Mouse (Mus musculus): Measurements from ENCODE around the gene Slc39a2.

Gene Slc39a2

GRCm38 (mm10) chr14:51932092-51933020 lies 39.7 kb downstream of the Slc39a2 start:
- no peak for DNase-seq (ENCODE audit: low spot score)

DNA sequence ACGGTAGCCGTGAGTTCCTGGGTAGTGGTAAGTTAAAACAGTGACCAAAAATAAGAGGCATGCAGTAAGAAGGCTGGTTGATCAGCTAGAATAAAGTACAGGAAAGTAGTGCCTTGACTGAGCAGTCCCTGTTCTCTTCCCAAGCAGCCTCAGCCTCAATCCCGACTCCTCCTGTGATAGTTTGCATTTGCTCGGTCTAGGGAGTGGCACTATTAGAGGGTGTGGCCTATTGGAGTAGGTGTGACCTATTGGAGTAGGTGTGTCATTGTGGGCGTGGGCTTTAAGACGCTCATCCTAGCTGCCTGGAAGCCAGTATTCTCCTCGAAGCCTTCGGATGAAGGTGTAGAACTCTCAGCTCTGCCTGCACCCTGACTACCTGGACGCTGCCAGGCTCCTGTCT lies 46.3 kb downstream of the Slc39a2 start:
- no peak for DNase-seq (ENCODE audit: low spot score)

DNA sequence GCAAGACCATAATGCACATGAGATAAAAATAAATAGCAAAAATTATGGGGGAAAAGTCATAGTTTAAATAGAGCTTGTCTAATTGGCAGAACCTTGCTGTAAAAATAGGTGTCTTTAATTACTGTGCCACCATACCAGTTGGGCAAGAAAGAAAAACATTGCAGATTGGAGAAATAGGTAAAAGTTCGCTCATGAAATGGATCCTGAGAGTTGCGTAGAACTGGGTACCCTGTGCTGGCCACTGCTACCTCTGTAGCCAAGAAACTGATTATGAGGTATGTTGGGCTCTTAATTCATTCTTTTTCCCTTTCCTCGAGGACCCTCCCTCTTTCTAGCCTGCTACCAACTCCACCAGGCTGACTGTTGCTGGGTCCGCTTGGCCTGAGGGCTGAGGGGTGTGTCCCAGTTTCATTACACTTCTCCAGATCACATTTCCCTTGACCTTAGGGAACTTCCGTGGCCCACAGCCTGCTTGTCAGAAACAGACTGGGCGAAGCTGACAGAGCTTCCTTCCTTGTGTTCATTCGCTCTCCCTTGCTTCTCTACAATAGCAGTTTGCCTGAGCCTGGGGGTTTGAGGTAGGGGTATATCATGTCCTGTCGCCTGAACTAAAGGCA lies 48.4 kb downstream of the Slc39a2 start:
- DNase-seq (ENCODE audit: low spot score): no peak

GRCm38 (mm10) chr14:51941577-51941976 lies 48.9 kb downstream of the Slc39a2 start:
- no peak for DNase-seq (ENCODE audit: low spot score)

DNA sequence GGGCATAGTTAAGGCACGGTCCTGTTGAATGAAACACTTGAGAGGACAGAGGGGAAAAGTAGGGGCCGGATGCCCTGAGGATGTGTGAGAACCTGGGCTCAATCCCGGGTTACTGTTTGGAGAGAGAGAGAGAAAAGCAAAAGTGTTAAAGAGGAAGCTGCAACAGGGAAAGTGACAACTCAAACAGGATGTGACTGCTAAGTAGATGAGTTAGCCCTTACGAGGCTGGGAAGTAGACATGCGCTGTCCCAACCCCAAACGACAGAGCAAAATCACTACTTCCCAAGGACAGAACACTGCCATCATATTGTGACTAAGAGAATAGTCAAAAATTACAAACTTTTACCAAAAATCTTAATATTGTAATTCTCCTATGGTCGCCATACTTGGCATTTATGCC lies 49.5 kb downstream of the Slc39a2 start:
- no peak for DNase-seq (ENCODE audit: low spot score)

DNA sequence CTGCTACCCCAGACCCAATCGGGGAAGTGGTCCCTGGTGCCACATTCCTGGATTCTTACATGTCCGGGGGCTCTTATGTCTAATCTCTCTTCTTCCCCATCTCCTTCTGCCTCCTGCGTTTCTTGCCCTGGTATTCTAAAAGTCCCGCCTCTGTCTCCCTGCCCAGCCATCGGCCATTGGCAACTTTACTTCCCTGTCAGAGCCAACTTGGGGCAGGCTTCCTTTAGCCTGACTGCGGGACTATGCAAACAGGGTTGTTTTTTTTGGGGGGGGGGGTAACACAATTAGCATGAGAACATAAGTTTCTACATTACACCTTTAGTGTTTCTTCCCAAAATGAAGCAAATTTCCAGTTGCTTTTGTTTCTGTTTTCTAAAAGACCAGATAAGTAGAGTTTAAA lies 50.6 kb downstream of the Slc39a2 start:
- DNase-seq (ENCODE audit: low spot score): no peak

All from urinary bladder, postnatal 25 days (tissue).